Mouse (Mus musculus): ENCODE measurements at regions not wholly inside any gene's neighbourhood (a gene's known extent, or its start where the extent isn't known, plus 50 kb on each side); places are given as distances from the start of the nearest gene placed in this dataset.

DNA sequence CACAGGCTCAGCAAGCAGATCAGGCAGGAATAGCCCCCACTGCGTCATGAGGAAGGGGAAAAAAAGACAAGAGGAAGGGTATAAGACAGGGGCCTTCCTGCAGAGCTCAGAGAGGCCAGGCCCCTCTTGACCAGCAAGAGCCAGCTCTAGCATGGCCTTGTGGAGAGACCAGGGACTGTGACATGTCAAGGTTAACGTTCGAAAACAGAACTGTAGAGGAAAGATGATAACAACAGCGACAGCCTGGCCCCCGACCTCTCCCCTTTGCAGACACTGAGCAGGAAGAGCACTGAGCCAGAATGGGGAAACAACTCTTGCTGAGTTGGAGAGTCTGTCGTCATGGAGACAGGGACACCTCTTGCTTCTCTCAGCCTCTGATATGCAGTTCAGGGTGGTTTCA is 288.2 kb downstream of the Cog6 start:
- TF ChIP-seq CTCF (IDR thresholded peaks at IDR 0.05; ENCODE audit: low read depth, low read length) (no peak), POLR2A (IDR thresholded peaks at IDR 0.05; ENCODE audit: borderline replicate concordance, low read depth, low read length) (no peak)

Measured in bone marrow macrophage, adult 2 months (primary cell).